Mouse (Mus musculus) midbrain, embryonic 13.5 days (tissue): ENCODE results near the gene Smg7. TPM values are rescaled to one million over a fixed set of nuclear protein-coding genes. Genes with fewer than 3 reads are reported as not detected.

Source experiments
- polyA plus RNA-seq: library from polyadenylated mRNA; unstranded; fragments of >200 nt; fragmentation: Nextera tagmentation; extraction: Ambion mirVana; gene quantifications from 2 replicates; pipeline ENCODE4 v1.2.1, GENCODE M21; 2015

The Smg7 gene
- polyA plus RNA-seq, 1 experiment from 2014 or later = 36.9 TPM

Other genes with a start within 250 kb of the Smg7 start
- gene Apobec4, start 152.1 kb downstream of the Smg7 start, polyA plus RNA-seq = not detected in 2 replicates
- gene Rgl1, start 136.3 kb downstream of the Smg7 start, polyA plus RNA-seq = 12.9 and 17.0 TPM in 2 replicates
- gene Arpc5, start 136.1 kb downstream of the Smg7 start, polyA plus RNA-seq = 339 and 353 TPM in 2 replicates
- gene Ncf2, start 102.5 kb downstream of the Smg7 start, polyA plus RNA-seq = 2.3 and 3.0 TPM in 2 replicates
- 62.3 and 66.8 TPM in 2 replicates for gene Nmnat2, start 52.3 kb upstream of the Smg7 start, polyA plus RNA-seq